Mouse (Mus musculus): ENCODE measurements around the gene Abcc4.

Abcc4 gene

DNA sequence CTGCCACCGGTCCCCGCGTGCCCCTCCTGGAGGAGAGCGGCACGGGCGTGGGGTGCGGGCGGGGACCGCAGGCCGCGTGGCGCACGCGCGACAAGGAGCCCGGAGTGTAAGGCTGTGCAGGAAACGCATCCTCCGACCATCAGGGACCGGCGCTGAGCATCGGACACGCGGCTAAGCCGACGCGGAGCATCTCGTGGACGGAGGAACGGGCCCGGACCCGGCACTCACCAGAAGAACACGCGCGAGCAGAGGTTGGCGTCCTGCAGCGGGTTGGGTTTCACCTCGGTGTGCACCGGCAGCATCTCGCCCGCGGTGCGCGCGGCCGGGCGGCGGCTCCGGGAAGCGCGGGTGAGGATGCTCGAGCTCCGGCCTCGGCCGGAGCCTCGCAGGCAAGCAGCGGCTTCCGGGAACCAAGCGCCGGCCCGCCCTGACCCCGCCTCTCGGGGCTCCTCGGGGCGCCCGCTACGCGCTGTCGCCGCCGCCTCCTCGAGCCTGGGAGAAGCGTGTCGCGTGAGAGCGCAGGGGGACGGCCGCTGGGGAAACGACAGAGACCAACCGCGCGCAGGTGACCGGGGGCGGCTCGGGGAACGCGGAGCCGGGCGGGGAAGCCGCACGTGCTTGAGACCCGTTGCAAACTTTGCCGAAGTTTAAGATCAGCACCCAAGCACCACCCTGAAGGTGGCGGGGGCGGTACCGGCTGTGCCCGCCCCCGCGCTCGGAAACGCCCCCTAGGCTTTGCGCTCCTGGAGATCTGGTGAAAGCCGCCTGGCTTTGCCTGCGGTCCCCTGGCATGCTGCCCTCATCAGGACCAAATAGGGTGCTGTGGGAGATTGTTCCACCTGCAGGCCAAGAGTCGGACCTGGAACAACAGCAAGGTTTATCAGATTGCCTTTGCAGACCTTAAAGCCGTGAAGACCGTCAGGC is at the start of gene Abcc4:
Gene Abcc4 (minus strand): TSS at position 412 of the 924 bp plus-strand sequence.
- no peak for DNase-seq (ENCODE audit: low read depth, low spot score)

DNA sequence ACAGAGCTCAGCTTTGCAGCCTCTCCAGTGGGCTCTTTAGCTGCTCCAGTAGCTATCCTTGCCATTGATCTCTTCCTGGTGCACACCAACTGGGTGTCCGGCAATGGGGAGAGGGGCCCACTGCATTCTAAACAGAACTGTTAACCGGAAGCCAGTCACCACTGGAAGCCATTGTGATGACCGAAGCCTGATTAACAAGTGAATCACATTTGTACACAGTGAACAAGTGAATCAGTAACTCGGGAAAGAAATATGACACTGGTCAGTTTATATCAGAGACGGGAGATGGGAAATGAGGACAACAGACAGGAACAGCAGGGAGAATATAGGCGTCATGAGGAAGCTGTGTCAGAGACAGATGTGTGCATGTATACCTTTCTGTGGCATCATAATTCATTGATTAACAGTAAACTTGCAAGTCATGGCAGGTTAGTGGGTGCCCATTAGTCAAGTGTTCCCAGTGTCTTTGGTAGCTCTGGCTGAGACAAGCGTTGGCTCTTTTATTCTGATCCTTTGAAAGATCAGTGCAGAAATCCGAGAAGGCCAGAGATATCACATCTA is 45.3 kb upstream of the Abcc4 start:
- DNase-seq (ENCODE audit: low read depth, low spot score): no peak

DNA sequence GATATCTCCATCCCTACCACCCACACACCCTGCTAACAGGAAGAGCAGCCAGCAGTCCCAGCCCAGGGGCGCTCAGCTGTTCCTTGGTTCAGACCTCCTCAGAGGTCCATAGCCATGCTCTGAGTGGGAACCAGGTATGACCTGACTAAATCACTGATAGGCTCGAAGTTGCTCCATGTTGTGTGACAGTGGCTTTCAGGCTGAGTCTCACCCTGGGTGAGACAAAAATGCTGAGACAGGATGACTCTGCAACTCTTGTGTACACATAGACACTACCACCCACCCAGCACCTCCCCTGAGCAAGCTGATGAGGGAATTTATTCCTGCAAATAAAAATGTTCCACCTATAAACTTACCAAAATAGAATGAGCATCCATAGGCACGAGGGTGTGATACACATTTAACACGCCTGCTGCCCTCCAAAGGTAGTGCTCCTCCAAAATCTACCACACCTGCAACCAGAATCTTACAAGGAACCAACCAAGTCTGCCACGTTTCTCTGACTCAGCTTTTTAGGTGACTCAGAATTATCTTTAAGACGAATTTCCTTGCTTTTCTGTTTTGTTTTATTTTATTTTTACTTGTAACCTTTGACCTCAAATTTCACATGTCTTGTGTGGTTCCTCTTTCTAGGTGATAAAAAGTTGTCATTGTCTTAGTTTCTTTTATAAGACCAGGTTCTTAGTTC is 44.6 kb upstream of the Abcc4 start:
- DNase-seq (ENCODE audit: low read depth, low spot score): peak; percentile 18

DNA sequence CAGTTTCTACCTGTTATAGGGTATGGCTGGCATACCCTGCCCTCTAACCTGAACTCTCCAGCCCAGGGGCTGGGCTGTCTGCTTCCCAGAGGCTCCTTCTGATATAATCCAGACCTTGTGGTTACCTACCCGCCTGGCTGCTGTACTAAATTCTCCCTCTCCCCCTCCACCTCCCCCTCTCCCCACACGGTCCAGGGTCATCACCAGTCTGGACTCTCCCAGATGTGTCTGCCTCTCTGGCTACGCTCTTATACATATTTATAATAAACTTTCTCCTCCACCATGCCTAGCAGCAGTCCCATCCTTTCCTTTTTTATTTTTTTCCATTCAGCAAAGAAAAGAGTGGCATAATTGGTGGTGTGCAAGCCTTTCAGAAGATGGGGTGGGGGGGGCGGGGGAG is 43.7 kb upstream of the Abcc4 start:
- no peak for DNase-seq (ENCODE audit: low read depth, low spot score)

DNA sequence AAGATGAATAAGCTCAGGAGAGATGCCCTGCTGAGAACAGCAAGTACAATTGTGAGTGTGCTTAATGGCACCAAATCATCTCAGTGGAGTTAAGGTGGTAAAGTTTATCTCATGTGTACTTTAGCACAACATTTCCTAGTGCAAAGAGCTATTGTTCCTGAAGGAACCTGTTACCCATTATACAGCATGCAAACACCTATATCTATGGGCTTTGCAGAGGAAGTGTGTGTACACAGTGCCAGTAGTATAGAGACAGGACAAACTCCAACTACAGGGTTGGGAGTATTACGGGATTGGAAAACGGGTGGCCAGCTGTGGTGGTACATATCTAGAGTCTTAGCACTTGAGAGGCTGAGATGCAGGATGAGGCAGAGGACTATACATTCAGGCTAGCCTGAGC is 43.0 kb upstream of the Abcc4 start:
- no peak for DNase-seq (ENCODE audit: low read depth, low spot score)

DNA sequence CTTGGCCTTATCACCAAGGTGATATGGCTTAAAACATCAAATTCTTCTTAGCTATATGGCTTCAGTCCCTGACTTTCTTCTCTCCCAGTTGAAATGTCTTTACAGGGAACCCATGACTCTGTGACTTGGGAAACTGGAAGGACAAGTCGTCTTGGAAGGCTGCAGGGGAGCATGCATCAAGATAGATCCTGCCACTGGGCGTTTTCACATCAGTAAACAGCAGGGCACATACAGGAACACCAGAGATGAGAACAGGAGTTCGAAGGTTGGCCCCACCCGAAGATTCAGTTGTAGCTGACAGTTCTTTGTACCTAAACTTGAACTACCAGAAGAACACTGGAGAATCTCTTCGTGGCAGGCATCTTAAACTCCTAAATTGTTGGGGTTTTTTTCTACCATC is 36.8 kb upstream of the Abcc4 start:
- DNase-seq (ENCODE audit: low read depth, low spot score): no peak

DNA sequence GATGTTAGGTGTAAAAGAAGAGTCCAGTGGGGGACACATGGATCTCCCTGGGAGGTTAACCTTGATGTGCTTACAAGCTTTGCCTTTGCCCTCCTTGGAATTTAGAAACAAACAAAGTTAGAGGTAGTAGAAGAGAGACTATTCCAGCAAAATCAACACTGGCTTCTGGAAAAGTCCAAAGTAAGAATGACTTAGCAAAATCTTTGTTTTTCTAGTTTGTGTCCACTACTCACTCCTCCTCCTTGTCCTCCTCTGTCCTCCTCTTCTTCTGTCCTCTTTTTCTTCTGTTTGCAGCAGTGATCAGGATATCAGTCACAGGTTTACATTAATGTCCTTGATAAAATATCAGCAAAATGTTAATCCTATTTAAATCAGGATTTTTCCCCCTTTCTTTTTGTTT is 35.8 kb upstream of the Abcc4 start:
- no peak for DNase-seq (ENCODE audit: low read depth, low spot score)

DNA sequence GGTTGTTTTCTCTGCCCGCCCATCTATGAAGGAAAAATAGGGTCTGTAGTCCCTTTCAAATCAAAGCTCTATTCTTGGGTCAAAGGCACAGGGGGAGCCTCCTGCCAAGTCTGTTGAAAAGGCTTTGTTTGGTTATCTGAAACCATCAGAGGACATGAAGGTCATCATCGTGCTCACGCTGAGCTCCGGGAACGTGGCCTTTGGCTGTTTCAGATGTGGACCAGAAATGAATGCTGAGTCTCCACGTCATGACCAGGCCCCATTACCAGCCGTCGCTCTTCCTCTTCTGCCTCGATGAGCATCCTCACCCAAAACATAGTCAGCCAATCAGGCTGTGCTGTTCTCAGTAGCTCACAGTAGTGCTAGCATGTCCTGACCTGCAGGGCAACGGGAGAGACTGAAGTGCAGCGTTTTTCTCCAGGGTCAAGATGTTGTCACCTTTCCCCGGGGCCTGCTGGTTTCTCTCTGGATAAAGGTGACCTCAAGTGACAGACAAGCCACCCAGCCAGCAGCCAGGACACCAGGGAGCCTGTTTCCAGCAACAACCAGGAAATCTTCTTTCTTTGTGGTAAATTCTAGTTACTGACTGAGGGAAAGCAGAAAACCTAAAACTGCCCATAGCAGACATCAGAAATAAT is 31.4 kb upstream of the Abcc4 start:
- DNase-seq (ENCODE audit: low read depth, low spot score): no peak

DNA sequence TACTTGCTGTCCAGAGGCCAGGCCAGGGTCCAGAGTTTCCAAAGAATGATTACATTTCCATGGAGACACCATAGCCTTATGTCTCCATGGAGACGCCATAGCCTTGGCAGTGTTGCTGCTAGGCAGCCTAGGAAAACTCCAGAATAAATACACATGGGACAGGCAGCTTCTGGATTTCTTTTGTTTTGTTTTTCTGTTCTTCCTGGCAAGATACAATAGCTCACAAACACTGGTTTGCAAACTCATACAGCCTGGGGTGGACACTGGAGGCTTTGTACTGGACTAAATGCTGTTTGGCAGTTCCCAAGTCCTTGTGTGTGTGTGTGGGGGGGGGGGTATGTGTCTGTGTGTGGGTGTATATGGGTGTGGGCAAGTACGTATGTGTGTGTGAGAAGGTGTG is 29.1 kb upstream of the Abcc4 start:
- peak; percentile 12 for DNase-seq (ENCODE audit: low read depth, low spot score)

DNA sequence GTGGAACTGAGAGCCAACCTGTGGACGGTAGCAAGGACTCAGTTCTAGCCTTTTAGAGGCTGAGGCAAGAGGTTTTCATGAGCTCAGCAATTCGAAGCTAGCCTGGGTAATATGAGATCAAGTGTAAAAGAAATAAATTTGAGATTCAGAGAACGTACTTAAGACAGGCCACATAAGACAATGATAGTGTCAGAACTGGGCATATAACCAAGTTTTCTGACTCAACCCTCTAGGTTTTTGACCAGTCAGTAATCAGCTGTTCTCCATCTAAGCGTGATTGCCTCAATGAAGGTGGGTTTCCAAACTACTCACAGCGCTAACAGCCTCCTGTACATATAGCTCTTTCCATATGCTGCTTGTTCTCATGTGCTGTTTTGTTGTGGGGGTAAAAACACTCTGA is 27.1 kb upstream of the Abcc4 start:
- no peak for DNase-seq (ENCODE audit: low read depth, low spot score)

DNA sequence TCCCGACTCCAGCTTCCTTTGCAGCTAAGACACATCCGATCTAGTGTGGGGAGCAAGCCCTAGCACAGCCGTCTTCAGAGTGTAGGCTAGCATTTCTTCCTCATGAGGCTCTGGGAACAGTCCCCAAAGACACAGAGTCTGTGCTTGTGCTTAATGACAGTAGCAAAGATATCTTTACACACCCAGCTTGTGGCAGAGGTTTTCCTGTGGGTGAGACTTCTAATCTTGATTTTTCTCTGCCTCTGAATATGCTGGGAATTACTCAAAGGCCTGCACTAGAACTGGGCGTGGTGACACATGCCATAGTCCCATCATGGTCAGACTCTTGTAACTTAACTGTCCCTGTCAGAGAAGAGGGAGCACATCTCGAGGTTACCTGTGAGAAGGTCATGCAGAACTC is 24.6 kb upstream of the Abcc4 start:
- no peak for DNase-seq (ENCODE audit: low read depth, low spot score)

DNA sequence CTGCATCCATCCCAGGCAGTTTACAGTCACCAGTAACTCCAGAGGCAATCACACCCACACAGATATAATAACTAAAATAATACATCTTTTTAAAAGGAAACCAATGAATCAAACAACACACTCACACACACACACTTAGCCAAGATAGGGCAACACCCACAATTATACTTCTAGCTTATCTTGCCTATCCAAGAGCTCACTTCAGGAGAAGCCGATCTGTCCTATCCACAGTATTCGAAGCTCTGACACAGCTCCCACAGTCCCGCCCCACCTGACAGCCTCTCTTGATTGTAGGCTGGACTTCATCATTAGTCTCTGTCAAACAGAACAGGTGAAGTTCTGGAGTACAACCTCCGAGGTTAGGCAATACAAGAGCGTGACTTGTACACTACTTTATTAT is 19.4 kb upstream of the Abcc4 start:
- no peak for DNase-seq (ENCODE audit: low read depth, low spot score)

DNA sequence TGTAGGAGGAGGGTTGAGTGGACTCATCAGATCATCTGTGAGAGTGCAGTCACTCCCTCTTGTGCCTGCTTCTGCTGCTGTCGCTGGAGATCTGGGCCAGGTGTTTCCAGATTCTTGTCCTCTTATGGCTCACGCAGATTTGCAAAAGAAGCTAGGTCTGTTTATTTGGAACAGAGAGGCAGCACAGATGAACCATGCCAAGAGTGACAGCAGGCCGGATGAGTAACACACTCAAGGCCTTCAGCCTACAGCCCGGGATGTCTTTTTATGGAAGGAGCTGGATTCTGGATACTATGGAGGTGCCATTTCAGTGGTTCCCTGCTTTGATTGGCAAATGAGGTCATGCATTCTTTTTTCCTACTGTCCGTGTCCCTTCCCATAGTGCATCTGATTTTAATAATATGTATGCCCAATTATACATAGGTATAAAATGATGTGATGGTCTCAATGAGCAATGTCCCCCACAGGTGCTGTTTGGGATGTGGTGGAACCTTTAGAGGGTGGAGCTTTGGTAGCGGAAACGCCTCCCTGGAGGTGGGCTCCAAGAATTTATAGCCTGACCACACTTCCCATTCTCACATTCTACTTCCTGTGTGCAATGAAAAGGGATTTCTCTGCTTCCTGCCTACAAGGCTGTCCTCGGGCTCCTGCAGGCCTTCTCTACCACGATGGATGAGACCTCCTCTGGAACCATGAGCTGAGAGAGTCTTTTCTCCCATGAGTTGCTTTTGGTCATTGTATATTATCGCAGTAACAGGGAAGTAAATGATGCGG is 18.1 kb upstream of the Abcc4 start:
- peak; percentile 44 for DNase-seq (ENCODE audit: low read depth, low spot score)

DNA sequence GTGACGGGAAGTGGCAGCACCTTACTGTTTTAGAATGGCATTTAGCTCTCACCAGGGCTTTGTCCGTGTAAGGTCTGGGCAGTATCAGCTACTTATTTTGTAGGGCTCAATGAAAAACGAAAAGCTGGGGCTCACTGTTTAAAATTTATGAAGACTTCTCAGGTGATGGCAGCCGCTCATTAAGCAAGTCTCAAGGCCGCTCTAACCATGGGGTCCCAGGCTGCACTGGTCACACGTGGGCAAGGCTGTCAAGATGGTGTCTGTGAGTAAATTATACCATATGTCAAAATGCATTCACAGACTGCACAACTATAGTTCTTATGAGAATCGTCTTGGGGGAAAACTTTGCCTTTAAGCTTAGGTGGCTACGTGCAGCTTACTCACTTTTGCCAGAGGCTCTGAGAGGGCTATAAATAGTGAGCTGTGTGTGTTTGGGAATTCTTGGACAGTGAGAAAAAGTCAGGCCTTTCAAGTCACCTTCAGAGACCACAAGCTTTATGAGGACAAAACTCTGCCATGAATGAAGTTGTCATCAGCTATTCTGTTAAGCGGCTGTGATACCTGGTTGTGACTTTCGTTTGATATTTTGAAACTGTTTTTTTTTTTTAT is 13.7 kb upstream of the Abcc4 start:
- no peak for DNase-seq (ENCODE audit: low read depth, low spot score)

DNA sequence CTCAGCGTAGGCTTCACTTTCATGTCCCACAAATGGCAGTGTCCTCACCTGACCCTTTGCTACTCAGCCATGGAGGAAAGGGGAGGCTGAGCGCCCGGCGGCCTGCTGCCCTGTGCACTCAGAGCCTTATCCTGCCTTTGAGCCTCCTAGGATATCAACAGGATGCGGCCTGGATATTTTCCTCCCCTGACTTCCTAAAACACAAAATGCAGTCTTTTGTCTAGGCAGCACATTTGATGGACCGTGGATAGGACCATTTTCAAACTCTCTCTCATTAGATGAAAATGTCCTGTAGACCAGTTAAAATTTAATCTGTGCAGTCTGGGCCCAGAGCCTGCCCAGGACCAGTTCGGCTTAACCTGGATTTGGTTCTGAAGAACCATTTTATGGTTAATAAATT is 12.6 kb upstream of the Abcc4 start:
- DNase-seq (ENCODE audit: low read depth, low spot score): no peak

DNA sequence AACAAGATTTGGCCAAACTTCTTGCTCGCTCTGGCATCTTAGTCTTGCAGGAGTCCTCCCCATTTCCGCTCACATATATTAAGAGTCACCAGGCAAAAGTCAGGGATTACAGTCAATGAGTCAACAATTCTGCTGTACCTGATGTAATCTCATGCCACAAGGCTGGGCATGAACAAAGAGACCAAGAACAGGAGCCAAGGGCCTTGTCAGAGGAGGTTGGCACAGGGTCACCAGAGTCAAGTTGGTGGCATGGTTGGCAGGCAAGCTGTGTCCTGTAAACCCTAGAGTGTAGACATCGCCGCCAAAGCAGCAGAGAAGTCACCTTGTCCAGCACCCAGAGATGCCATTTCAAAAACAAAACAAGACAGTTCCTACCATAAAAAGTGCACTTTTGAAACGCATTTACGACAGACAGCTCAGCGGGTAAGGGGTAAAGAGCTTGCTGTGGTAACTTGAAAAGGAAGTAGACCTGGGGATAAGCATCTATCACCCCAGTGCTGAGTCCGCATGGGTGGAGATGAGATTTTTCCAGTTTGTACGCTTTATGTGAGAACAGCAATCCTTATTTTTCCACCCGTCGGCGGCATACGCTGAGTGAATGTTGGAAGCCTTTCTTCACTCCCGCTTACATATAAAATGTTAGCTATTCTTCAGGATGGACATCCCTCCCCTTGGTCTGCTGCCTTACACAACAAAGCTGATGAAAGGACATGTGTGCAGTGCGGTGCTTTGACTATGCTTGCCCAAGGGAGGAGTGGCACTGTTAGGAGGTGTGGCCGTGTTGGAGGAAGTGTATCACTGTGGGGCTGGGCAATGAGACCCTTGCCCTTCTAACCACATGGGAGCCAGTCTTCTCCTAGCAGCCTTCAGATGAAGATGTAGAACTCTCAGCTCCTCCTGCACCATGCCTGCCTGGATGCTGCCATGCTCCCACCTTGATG is 10.6 kb upstream of the Abcc4 start:
- no peak for DNase-seq (ENCODE audit: low read depth, low spot score)

DNA sequence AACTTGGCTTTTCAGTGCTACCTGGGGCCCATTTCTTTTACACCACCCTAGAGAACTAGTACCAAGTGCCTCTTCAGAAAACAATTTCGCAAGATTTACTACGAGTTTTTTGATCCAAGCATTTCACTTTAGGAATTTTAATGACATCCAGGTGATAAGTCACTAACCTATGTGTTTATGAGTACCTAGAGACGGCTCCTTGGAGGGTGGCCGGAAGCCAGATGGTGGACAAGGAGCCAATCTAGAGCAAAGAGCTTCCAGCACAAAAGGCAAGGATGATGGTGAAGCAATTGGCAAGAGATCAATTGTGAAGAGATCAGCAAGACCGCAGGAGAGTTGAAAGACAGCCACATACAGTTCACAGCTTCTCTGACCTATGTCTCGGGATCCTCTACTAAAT is 8.7 kb upstream of the Abcc4 start:
- no peak for DNase-seq (ENCODE audit: low read depth, low spot score)

DNA sequence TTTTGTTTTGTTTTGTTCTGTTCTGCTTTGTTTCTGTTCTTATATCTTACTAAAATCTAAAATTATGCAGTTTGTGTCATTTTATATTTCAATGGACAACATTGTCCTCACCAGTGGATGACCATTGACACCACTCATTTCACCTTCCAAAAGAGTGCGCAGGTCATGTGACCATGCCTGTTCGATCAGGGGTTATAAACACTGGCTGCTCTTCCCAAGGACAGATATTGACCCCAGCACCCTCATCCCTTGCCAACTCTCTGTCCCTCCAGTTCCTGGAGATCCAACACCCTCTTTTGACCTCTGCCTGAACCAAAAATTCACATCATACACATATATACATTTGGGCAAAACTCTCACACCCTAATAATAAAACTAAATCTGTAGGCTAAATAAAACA is 8.3 kb upstream of the Abcc4 start:
- no peak for DNase-seq (ENCODE audit: low read depth, low spot score)

DNA sequence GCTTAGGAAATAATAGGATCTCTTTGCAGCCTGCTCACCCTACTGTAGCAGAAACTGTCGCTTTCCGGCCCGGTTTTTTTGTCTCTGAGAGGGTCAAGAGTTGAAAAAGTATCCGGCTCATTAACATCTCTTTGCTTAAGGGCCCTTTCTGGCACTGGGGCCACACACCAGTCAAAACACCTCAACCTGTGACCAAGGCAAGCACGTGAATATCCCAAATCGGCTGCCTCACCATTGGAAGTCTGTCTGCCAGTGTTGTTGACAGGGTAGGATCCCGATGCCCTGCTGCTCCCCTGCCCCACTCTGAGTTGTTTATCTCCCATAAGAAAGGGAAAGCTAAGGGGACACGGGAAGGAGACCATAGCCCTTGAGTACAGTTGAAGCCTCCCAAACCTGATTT is 7.8 kb upstream of the Abcc4 start:
- no peak for DNase-seq (ENCODE audit: low read depth, low spot score)

DNA sequence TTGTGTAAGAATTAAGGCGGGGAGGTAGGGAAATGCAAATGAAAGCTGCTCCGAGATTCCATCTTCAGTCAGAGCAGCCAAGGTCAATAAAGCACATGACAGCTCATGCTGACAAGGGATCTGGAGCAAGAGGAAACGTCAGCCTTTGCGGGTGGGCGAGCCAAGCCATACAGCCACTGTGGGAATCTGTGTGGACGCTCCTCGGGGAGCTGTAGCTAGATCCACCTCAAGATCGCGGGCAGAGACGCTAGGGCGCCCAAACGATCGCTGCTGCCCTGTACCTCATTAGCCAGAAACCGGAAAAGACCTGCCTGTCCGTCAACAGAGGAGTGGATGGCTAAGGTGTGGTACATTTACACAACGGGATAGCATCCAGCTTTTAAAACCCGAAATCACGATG is 7.4 kb upstream of the Abcc4 start:
- no peak for DNase-seq (ENCODE audit: low read depth, low spot score)

Data from telencephalon, adult 2 months (tissue).